Mouse (Mus musculus) retina, postnatal 7 days (tissue): ENCODE results near the gene Setd3.
"Not testable (repeated sequence)": the region's sequence is repeated elsewhere in the genome, so short reads cannot be mapped to it uniquely, and the experiment has no call there.

Experiments used
- DNase-seq: peaks from one replicate; pipeline ENCODE4 v3.0.0-alpha.2; 2012; ENCODE audit warnings: low read depth, low spot score

Setd3 gene

DNA sequence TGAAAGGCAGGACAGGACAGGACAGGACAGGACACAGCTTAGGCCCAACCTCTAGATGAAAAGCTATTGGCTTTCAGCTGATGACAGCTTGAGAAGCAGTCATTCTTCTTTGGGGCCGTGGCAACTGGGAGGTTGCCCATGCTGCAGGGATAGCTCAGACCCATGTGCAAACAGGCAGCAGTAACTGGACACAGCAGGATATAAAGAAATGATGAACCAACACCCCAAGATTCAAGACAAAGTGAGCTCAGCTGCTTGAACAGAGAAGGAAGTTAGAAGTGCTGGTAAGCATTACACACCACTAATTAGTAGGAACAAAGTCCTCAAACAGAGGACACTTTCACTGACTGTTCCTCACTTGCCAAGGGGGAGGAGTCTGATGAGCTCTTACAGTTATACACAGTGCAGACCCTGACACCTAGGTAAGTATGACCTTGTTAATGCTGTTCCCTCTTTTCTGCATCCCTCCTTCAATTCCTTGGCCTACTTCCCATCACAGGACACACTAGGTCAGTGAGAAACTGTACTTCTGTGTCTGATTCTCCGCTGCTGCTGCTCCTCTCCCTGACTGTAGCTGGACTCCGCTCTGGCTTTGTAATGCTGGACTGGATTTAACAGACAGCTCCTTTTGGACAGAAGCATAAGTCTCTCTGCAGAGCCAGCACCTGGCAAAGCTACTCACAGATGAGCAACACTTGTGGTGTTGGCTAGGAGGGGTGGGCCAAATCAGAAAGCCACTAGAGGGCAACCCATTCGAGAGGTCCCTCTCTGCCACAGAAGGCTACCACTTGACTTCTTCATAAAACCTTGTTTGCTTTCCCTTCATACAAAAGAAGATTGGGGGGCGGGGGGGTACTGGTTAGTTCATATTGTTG, 35.3 kb downstream of the Setd3 start:
- DNase-seq, result no peak

DNA sequence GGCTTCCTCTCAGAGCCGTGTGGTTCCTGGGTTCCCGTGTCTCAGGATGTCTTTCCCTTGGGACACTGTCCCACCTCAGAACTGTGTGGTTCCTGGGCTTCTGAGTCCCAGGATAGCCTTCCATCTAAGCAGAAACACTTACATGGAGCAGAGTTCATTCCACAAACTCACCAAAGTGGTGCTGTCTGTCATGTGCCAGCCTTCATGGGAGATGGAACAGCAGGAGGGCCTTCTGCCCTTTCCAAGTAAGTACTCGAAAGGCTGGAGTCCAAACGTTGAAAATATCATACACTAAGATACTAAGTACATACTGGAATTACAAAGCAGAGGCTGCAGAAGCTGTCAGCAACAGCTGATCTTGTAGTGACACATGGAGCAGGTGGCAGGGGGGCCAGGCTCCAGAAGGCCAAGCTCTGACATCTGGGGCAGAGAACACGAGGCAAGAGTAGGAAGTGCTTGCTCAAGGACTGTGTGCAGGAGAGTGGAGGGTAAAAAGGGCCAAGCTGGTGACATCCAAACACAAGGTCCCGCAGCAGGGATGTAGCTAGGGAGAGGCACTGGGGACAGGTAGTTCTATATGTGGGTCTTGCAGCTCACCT, 43.4 kb downstream of the Setd3 start:
- no peak for DNase-seq

DNA sequence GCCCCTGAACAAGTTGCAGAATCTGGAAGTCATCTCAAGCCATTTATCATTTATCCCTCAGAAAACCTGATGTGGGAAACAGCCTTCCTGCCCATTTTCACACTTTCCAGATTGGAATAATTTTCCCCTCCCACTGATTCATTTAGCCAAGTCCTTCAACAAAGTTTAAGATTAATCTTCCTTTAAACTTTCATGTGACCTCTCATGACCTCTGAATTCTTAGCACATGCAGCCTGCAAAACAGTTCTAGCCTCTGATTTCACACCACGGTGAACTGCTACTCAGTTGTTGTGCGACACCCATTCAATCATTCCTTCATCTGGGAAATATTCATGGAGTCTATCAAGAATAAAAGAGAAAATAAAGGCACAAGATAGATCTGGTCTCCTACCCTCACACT, 45.9 kb downstream of the Setd3 start:
- DNase-seq, result no peak

DNA sequence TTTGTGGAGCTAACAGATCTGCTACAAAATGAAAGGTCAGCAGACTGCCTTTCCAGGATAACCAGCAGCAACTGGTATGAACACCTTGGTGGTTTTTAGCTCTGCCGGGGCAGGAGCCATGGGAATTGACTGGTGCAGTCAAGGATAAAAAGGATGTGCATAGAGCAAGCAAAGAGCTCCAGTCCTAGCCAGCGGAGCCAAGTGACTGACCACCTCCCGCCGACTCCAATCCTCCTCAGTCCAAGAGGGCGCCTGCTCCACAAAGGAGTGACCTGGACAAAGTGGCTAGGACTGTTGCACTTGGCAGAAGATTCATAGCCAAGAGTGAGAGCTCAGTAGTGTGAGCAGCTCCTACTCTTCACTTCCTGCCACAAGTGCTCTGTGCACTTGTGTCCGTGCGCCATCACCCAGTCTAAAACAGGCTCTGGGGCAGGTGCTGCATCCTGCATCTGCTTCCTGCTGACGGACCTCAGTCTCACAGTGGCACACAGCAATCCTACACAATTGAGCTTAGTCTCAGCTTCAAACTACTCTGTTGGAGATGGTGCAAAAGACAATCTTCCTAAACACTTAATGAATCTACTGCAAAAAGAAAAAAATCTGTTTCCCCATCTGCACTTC, 46.6 kb downstream of the Setd3 start:
- no peak for DNase-seq

DNA sequence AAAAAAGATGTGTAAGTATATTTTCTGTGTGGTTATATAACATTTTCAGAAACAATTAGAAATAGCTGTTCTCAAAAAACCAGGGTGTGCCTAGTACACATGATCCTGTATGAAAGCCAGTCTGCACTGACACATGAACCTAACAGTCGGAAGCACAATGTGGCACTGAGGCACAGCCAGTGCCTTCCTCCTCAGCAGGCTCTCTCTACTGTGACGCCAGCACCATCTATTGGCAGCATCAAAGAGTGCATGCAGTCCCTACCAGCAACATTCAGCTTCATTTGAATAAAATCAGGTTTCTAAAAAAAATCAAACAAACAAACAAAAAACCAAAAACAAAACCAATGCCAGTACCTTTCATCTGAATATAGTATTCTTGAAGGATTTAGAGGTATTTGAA, 57.8 kb downstream of the Setd3 start:
- DNase-seq, result peak; percentile 36

DNA sequence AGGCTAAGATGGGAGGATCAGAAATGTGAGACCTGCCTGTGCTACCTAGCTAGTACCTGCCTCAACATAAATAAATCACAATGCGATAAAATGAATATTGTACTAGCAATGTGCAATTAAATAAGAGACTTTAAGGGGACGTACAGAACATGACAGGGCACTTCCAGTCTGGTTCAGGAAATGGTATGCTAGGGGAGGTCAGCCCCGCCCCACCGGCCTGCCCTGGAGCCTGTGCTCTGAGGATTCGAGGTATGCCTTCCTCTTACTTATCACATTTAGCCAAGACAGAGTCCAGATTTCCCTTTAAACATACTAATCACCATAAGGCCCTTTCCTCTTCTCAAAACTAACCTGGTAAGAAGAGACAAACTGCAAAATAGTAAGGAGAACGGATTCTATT, 58.7 kb downstream of the Setd3 start:
- no peak for DNase-seq

DNA sequence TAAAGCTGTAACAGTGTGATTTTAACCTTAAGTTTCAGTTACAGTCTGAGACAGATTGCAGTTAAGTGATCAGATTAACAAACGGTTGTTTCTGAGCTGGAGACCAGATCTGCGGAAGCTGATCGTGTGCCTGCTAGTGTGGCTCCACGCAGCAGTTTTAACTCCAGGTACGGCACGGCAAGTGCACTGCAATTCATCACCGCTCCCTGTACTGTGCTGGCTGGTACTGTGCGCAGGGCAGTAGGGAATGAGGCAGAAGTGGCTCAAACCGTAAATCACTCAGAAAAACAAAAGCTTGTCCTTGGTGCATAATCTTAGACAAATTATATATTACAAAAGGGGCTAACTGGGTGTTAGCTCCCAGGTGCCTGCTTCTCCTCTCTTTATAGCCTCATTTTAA, 59.2 kb downstream of the Setd3 start:
- no peak for DNase-seq

DNA sequence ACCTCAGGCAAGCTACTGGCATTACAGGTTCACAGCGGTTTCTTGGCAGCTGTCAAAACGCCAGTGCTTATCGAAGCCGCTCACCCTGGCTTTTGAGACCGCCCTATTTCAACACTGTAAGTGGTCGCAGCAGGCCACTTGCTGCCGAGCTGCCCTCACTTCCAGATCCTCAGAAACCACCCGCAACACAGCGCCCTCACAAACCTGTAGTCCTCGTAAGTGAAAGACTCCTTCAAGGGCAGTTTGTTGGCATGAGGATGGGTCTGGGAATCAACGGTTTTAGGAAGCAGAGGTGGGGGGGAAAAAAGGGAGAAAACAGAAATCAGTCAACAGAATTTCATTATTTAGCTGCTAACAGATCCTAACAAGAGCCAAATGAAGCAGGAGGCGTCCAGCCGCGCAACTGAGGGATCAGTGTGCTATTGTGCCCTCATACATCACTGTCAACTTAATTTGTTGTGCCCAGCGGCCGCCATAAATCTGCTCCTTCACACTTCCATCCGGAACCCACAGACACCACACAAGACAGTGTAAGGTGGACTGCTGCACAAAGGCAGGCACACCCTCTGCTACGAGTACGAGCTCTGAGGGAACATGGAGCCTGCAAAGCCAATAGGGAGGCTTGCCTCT, 60.1 kb downstream of the Setd3 start:
- DNase-seq, result peak; percentile 14

DNA sequence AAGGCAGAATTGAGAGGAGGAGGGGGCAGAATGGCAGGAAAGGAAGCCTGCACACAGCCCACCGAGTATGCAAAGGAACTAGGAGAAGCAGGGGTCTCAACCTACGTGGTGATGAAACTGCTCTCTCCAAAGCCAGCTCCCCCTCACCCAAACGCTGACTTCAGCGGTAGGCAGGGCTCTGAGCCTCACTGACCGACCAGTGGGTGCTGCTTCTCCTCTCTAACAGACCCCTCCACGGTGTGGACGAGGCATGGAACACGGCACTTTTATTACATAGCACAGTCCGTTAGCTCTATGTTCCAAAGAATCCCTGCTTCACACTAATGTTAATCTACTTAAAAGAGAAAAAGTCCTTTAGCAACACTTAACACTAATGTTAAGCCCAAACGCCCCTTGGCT, 60.6 kb downstream of the Setd3 start:
- no peak for DNase-seq

DNA sequence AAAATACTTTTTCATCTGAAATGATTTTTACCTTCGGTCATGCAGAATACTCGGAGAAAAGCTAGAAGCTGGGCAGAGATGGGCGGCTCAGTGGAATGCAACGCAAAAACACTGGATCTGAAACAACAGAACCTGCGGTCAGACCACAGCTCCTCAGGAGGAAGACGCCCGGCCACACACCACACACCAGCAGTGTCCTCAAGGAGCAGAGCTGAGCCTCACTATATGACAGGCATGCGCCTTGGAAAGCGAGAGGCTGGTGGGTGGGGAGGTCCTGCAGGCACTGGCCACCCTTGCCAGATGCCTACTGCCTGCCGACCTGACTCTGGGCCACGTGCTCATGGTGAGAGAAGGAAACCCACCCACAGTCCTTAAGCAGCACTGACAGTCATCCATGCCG, 67.9 kb downstream of the Setd3 start:
- no peak for DNase-seq

DNA sequence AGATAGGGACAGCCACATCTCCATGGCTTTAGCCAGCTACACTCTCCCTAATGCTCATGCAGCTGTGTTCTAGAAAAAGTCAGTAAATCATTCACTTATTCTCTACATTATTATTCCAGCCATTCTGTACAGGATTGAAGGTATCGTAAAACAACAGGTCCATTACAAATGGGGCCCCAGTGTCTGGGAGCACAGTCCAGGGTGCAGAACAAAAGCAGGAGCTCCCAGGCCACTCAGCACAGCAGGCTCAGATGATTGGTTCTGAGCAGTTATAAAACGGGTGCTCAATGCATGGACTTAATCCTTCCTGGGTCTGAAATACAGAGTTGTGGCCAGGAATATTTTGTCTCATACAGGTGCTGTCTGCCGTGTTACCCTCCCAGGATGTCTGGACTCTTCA, 68.4 kb downstream of the Setd3 start:
- DNase-seq, result no peak

DNA sequence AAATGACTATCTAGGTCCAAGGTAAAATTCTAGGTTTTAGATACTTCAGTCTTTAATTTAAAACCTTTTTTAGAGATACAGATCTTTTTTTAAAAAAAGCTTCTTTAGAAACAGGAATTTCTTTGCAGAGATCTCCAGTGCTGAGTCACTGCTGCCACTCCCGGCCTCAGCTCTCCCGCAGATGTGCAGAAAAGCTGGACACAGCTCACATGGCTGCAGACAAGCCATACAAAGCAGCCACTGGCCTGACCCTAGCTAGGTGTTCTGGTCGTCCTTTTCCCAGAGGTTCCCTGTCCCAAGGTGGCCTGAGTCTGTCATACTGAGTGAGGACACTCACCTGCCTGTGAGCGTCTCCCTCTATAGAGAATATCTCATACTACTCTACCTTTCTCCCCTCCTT, 69.4 kb downstream of the Setd3 start:
- no peak for DNase-seq

DNA sequence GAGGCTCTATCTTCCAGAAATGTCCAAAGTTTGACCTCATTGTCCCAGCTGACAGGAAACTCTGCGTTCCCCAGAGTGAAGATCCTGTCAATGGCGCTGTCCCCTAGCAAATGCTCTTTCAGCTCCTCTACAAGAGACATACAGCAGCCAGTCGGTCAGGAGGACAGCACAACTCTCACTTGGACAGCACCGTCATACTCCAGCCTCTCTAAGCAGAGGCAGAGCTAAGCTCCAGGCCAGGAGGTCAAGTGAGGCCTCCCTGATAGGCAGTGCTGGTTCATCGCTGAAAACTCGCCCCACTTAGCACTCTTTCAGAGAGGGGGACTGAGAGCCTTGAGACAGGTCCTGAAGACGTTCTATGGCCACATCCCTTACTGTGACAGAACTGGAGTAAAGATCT, 70.5 kb downstream of the Setd3 start:
- not testable (repeated sequence) for DNase-seq

DNA sequence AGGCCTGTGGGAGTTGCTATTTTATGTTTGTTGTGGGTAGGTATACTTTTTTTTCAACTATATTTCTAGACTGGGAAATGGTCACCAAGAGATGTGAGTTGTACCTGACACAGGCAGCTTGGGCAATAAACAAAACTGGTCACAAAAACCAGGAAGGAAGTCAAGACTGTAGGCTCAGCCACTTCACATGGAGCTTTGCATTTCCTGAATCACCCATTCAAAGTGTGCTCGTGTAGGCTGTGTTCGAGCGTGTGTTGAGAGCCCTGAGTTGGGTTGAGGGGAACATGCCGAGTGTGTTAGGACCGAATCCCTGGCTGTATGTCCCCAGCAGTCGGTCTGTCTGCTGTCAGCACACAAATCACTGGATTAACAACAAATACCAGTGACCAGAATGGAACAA, 75.8 kb downstream of the Setd3 start:
- no peak for DNase-seq

DNA sequence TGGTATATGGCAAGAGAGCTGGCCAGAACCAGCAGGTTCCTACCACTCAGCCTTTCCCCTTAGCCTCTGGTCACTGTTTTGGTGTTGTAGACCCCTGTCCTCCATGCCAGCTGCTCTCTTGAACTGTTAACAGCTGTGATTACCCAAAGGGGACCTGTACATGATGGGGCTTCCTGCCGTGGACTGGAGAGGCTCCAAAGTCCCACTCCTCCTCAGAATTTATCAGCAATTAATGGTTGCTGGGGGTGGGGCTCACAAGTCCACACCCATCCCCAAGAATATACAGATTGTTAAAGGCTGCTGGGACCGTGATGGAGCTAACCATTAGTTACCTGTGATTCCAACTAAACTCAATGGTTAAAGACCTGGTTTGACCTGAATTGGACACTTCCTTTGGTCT, 77.0 kb downstream of the Setd3 start:
- no peak for DNase-seq

DNA sequence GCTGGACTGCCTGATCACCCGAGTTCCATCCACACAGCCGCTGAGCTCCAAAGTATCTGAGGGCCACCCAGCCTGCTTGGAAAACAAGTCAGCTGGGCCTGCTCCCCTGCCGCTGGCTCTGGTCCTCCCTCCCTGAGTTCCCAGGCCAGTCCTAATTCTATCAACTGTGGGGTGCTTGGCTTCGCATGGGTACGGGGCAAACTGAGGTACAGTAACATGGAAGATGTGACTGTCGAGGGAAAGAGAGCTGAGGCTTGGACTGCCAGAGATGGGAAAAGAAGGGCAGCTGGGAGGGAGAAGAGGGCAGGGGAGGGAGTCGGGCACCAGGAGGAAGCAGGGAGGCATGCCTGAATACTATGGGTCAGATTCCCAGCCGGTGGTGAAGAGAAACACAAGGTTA, 78.9 kb downstream of the Setd3 start:
- no peak for DNase-seq

DNA sequence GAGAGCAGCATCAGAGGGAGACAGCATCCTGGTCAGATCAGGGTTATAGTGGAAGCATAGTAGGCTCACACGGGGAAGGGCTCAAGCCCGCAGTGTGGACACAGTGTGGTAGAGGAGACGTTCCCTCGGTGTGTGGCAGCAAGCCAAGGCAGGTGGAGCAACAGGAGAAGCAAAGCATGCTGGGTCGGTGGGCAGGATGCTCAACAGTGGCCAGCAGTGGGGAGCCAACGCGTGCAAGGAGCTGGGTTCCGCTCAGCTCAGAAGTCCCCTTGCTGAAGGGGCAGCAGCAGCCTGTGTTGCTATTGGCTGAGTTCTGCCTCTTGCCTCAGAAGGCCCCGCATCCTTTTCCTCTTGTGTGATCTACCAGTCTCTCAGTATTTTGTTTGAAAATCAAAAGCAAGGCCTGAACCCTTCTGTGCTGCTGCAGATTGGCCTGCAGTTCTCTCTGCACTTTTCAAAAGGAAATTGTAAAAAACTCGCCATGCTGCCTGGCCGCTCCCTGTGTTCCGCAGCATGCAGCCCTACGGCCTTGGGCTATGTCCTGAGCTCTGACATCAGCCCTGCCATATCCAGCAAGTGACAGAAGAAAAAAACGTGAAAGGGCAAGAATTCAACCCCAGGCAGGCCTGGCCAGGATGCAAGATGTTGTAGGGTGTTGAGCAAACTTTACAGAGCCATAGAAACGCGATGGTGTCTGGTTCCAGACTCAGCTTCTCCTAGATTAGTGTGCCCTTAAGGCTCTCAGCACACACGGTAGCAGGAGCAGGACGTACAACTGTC, 80.7 kb downstream of the Setd3 start:
- DNase-seq, result no peak

DNA sequence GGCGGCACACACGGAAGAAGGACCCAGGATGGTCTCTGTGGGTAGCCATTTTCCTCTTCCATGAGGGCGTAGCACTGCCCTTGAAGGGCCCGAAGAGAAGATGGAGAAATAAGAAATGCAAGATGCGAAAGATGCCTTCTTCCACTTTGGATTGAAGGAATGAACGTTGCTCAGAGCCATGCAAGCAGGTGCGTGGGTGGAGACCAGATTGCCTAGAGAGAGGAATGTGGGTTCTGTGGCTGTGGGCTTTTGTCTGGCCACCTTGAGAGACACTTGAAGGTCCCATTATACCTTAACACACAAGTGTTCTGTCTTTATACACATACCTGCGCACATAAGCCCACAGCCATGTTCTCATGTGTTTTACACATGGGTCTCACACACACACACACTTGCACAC, 81.5 kb downstream of the Setd3 start:
- DNase-seq, result no peak

DNA sequence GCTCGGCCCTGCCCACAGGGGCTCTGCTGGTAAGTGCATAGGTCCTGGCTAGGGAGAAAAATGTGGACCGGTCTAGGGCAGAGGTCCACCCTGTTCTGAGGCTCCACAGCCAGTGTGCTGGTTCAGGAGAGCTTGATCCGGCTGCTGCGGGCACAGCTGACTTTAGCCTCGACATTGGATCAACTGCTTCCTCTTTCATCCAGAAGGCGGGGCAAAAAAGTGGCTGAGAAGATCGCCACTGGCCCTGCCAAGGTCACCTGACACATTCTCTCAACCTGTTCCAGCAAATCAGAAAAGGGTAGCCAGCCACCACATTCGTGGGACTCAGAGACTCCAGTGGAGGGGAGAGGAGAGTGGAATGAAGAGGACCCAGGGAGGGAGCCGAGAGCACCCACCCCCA, 90.9 kb downstream of the Setd3 start:
- DNase-seq, result no peak

DNA sequence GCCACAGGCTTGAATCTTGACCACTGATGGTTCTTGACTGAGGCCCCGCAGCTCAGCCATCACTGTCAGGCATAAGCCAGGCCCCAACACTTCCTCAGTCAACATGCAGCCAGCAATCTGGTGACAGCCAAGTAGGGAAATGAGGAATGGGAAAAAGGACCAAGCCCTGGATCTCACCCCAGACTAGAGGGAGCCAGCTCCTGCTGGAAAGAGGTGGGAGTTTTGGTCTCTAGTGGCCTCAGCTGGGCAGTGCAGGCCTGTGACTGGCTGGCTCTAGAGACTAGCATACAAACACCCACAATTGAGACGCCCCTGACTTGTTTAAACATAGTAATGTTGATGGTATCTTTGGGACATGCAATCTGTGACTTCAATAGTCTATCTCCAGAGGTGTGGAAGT, 91.6 kb downstream of the Setd3 start:
- DNase-seq, result no peak

DNA sequence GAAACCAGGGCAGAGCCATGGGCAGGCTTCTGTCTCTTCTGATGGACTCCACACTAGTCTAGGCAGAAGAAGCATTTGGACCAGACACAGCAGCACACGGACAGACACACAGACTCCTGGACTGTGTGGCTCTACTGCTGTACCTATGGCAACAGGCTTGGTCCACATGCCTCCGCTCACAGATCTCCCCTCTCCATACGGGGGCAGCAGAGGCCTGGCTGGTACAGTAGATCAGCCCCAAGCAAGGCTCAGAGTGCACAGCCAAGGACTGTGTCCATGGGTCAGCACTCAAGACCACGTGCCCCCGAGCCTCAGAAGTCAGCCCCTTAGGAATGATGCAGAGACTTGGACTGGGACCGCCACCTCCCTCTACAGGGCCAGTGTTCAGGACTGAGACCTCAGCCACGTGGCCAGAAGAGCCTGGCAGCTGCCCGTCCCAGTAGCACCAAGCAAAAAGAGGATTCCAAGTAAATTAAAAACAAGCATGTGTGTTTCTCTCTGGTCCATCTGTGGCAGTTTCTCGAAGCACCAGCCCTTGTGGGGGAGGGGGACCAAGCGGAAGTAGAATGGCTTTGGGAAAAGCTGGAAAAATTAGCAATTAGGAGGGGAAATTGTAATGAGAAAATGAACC, 100.9 kb downstream of the Setd3 start:
- no peak for DNase-seq
